Mouse (Mus musculus) lung, postnatal 0 days (tissue): ENCODE results near the gene Sez6.

Experiments
- CTCF ChIP-seq: IDR thresholded peaks from 2 replicates; pipeline ENCODE4 v1.5.1; 2016; ENCODE audit warnings: antibody characterized with exemption, mild to moderate bottlenecking
- EP300 ChIP-seq: IDR thresholded peaks from 2 replicates; pipeline ENCODE4 v1.6.1; 2016; ENCODE audit warnings: antibody characterized with exemption, mild to moderate bottlenecking, control low read depth

DNA sequence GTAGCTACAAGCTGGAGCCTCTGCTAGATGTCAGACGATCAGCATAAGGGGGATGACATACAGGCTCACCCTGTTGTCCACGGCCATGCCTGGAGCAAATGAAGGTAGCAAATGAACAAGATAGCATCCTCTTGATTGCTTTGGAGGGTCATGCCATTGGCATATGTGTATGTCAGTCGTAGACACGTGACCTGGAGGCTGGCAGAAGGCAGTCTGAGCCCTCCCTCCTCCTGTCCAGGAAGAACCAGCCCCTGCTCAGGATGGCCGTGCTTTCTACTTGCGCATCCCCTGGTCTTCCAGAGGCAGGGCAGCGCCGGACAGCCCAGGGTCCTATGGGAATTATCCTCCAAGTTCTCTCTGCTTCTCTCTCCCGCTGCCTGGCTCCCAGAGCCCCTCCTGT, 28.3 kb downstream of the Sez6 start:
- TF ChIP-seq CTCF (no peak), EP300 (no peak)
